Mouse (Mus musculus): ENCODE measurements at regions not wholly inside any gene's neighbourhood (a gene's known extent, or its start where the extent isn't known, plus 50 kb on each side); places are given as distances from the start of the nearest gene placed in this dataset.
"Not testable (repeated sequence)": the region's sequence is repeated elsewhere in the genome, so short reads cannot be mapped to it uniquely, and the experiment has no call there.

GRCm38 (mm10) chr3:130819031-130819836 lies 89.0 kb upstream of the Rpl34 start:
- no peak for DNase-seq

DNA sequence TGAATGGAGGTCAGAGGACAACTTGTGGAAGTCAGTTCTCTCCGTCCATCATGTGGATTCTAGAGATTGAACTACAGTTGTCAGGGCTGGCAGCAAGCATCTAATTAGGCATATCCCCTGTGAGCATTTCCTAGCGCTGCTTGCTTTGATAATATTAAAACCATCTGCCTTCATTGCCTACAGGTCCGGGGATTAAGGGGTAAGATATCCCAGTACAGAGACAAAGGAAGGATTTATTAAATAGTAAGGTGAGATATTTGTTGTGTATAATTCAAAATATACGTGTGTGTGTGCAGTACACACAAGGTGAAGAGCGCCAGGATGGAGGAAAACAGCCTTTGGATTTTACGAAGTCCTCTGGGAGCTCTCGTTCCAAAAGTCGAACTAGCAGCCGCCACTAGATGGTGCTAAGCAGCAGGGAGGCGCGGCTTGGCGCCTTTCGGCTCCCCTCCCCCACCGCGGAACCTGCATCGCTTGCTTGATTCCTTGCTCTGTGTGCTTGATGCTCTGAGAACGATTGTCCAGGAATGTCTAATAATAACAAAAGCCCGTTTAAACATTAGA lies 88.4 kb upstream of the Rpl34 start:
- DNase-seq, result peak; percentile 65

- DNase-seq, result no peak
Observed at GRCm38 (mm10) chr3:130809696-130810665, 79.8 kb upstream of the Rpl34 start.

DNA sequence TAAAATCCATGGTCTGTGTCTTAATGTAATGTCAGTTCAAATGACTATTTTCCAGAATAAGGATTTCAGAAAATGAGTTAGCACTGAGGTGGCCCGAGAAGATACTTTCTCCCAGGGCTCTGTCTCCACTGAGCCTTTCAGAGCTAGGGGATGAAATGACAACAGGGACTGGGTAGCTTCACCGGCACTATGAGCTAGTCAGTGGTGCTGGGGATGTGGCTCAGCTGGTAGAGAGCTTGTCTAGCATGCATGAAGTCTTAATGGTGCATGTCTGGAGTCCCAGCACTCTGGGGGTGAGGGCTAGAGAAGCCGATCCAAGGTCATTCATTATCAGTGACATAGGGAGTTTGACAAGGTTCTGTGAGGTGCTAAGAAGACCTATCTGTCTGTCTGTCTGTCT lies 75.1 kb upstream of the Rpl34 start:
- DNase-seq, result no peak

- peak; percentile 17 for DNase-seq
Observed at GRCm38 (mm10) chr3:130804327-130804662, 74.1 kb upstream of the Rpl34 start.

DNA sequence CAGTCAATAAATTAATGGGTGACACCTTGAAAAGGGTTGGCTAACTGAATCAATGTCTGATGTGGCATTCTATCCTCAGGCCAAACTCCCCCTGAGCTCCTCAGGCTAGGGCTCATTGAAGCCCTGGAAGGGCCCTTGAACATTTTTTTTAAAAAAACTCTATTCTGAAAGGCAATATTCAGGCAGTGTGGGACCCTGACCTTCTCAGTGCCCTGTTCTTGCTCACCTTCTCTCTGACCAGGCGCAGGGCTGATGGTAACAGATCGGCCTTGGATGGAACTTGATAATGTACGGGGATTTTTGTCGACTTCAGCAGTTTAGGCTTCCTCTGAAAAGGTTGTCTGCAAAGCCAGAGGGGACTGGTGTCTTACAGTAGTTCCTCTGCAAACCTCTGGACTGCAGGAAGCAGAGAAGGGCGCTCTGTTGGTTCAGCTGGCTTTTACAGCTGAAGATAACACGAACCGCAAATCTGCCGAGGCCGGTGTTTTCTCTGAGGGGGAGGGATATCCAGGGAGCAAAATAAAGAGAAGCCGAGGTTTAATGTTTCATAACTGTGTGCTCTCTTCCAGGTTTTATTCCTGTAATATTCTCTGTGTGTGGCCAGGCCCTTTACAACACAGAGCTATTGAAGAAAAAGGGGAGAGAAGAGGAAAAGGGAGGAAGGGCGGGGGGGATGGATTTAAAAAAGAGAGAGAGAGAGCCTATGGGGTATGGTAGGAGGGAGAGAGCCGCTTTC lies 73.6 kb upstream of the Rpl34 start:
- DNase-seq, result peak; percentile 45

DNA sequence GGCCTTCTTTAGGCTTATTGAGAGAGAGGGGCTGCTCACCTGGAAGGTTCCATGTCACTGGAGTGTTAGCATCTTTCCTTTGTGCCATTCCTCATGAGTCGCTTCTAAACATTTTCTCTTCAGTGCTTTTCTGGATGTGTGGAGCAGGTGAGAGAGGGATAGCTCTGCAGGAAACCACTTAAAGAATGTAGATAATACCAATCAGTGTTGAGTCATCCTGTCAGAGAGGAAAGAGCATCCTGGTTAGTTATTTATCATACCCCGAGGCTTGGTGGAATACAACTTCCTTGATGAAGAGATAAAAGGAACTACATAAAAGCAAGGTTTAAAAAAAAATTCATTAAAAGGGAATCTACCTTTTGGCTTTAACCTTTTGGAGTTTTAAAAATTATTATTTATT lies 69.8 kb upstream of the Rpl34 start:
- DNase-seq, result no peak

DNA sequence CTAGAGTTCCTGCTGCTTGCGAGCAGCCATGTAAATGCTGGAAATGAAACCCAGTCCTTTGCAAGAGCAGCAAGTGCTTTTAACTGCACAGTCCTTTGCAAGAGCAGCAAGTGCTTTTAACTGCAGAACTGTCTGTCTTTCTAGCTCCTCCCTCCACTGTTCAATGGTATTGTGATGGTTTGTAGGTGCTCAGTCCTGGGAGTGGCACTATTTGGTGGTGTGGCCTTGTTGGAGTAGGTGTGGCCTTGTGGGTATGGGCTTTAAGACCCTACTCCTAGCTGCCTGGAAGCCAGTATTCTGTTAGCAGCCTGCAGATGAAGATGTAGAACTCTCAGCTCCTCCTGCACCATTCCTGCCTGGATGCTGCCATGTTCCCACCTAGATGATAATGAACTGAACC lies 67.8 kb upstream of the Rpl34 start:
- DNase-seq, result not testable (repeated sequence)

- no peak for DNase-seq
Observed at GRCm38 (mm10) chr3:130796531-130796930, 66.3 kb upstream of the Rpl34 start.

GRCm38 (mm10) chr3:130795396-130795795 lies 65.2 kb upstream of the Rpl34 start:
- no peak for DNase-seq

DNA sequence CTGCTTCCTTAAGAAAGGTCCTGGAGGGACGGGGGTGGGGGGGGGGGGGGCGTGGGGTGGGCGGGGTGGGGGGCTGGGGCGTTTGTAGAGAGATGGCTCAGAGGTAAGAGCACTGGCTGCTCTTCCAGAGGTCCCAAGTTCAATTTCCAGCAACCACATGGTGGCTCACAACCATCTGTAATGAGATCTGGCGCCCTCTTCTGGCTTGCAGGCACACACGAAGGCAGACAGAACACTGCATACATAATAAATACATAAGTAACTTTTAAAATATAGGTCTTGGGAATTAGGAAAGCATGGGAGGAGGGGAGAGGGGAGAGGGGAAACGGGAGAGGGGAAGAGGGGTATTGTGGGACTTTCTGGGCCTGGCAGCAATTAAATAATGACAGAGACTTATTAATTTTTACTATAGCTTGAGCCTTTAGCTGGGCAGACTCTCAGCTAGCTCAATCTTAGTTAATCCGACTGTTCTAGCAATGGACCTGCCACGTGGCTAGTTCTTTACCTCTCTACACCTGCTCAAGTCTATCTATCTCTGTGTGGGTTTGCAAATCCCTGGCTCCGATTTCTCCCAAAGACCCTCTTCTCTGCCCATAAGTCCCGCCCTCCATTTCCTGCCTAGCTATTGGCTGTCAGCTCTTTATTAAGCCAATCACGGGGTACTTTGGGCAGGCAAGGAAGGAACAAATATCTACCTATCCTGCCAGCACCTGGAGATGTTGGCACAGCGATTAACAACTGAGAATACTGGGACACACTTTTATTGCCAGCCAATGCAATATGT lies 64.1 kb upstream of the Rpl34 start:
- no peak for DNase-seq

DNA sequence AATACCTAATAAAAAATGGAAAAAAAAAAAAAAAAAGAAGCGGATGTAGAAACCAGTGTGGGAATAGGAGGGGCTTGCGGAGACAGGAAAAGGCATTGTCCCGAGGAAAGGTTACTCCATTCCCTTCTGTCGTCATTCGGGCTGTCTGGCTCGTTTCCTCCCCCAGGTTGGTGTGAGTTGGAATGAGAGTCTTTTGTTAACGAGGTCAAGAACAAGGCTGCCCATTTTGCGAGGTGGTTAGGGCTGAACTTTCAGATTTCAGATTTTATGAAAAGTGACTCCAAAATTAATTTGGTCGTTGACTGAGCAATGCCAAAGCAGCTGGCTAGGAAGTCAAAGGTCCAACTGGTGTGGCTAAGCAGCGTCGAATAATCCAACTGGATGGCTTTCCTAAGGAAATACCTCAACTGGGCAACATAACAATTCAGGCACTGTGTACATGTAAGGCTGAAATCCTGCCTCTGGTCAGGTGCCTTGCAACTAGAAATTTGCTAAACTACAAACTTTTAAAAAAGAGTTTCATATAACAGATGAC lies 50.6 kb upstream of the Rpl34 start:
- DNase-seq, result no peak

All from adrenal gland, adult 8-10 months (tissue).